Mouse (Mus musculus): ENCODE measurements around the gene Prpf6. TPM values are rescaled to one million over a fixed set of nuclear protein-coding genes. Genes with fewer than 3 reads are reported as not detected.

Gene Prpf6
- polyA plus RNA-seq, 1 experiment from 2014 or later = 72.9 TPM

- under 1% methylated on average over 83 of the region's 97 CpGs for WGBS
- Histone ChIP-seq H3K9me3 (no peaks in the 10 kb centered on the region), H3K9ac (peak within 1 kb of the TSS; percentile 89), H3K27me3 (replicated peaks) (no peaks in the 10 kb centered on the region), H3K4me2 (replicated peaks) (peak within 1 kb of the TSS; percentile 77), H3K36me3 (peaks cover 49% of the 10 kb centered on the region), H3K27ac (peak within 1 kb of the TSS; percentile 75), H3K4me3 (peak within 1 kb of the TSS; percentile 93), H3K4me1 (peaks cover 20% of the 10 kb centered on the region)
- peak; percentile 82 for ATAC-seq (ENCODE audit: low FRiP score, low read depth)
Measured at GRCm38 (mm10) chr2:181592231-181593041, 768 bp downstream of the Prpf6 start, which contains the start of gene Zfp512b. Gene Zfp512b (minus strand): TSS chr2:181592803.

- Histone ChIP-seq H3K9ac (peak overlapping the region; percentile 89), H3K4me2 (replicated peaks) (peak overlapping the region; percentile 77), H3K9me3 (no peaks in the 10 kb centered on the region), H3K4me1 (peaks cover 26% of the 10 kb centered on the region), H3K27me3 (replicated peaks) (no peaks in the 10 kb centered on the region), H3K36me3 (peaks cover 43% of the 10 kb centered on the region), H3K27ac (0 out of 2 replicates have a peak overlapping the region, but pooled peaks have one; percentile 46), H3K4me3 (peak overlapping the region; percentile 93)
- WGBS = 7% methylated on average over 6 of the region's 6 CpGs
- peak; percentile 17; the same call in 1 of the 2 replicates for ATAC-seq (ENCODE audit: low FRiP score, low read depth)
Measured at GRCm38 (mm10) chr2:181593042-181593421, 1.4 kb downstream of the Prpf6 start.

DNA sequence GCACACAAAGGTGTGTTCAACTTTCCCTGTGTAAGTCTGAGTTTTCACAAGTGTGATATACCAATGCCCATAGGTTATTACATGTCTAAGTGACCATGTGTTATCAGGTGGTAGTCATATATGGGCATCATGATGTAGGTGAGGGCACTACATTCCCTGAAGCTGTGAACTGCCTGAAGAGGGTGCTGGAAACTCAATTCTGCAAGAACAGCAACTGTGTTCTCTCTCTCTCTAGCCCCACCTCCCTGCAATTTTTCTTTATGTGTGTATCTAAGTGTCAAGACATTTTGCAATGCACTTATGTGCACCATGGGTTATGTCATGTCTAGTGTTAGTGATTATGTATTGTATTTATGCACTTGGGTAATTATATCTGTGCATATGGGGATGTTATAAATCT is 2.3 kb downstream of the Prpf6 start:
- H3K9me3 ChIP-seq = no peaks in the 10 kb centered on the region
- ATAC-seq (ENCODE audit: low FRiP score, low read depth) = no peak
- no peak overlapping the region for H3K9ac ChIP-seq
- peaks cover 30% of the 10 kb centered on the region for H3K4me1 ChIP-seq
- H3K27ac ChIP-seq = no peak overlapping the region
- no peaks in the 10 kb centered on the region for H3K27me3 ChIP-seq (replicated peaks)
- H3K4me3 ChIP-seq = no peak overlapping the region
- no peak overlapping the region for H3K4me2 ChIP-seq (replicated peaks)
- H3K36me3 ChIP-seq = peaks cover 34% of the 10 kb centered on the region

GRCm38 (mm10) chr2:181594946-181595696 is 3.5 kb downstream of the Prpf6 start:
- Histone ChIP-seq H3K4me3 (no peak overlapping the region), H3K27me3 (replicated peaks) (no peaks in the 10 kb centered on the region), H3K4me2 (replicated peaks) (no peak overlapping the region), H3K9me3 (no peaks in the 10 kb centered on the region), H3K9ac (no peak overlapping the region), H3K4me1 (peaks cover 30% of the 10 kb centered on the region), H3K36me3 (peaks cover 22% of the 10 kb centered on the region), H3K27ac (no peak overlapping the region)
- WGBS = 85% methylated on average over 4 of the region's 4 CpGs
- ATAC-seq (ENCODE audit: low FRiP score, low read depth) = no peak

DNA sequence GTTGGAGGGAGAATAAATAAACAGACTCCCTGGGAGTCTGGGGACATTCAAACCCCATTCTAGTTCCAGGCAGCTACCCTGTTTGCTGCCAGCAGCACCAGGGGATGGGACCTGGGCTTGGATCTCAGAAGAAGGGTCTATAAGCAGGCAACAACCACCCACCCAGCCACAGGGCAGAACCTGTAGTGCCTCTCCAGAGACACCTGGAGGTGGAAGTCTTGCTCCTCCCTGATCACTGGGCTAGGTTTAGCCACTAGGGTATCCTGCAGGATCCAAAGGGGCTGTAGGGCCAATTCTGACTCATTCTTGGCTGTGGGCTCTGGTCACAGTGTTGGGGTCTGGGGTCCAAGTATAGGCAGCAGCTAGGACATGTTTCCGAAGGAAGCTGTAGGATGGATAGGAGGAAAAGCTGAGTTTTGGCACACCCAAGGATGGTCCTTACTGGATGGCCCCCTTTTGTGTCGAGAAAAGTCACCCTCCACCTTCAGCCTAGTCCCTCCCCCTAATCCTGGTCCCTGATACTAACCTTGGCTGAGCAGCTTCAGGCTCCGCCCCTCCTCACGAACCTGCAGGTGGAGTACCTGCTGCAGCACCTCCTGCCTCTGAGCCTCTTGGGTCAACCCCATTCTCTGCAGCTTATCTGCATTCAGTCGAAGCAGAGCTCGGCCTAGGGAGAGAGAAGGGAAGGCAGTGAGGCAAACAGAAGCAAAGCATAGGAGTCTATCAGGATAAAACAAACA is 4.7 kb downstream of the Prpf6 start:
- H3K4me3 ChIP-seq = no peak overlapping the region
- H3K27me3 ChIP-seq (replicated peaks) = no peaks in the 10 kb centered on the region
- H3K36me3 ChIP-seq = peaks cover 18% of the 10 kb centered on the region; the same call in 1 of the 2 replicates
- H3K27ac ChIP-seq = no peak overlapping the region
- no peaks in the 10 kb centered on the region for H3K9me3 ChIP-seq
- H3K9ac ChIP-seq = peak overlapping the region; percentile 19; the same call in 1 of the 2 replicates
- ATAC-seq (ENCODE audit: low FRiP score, low read depth) = no peak
- peaks cover 29% of the 10 kb centered on the region for H3K4me1 ChIP-seq
- 62% methylated on average over 6 of the region's 6 CpGs for WGBS
- no peak overlapping the region for H3K4me2 ChIP-seq (replicated peaks)

DNA sequence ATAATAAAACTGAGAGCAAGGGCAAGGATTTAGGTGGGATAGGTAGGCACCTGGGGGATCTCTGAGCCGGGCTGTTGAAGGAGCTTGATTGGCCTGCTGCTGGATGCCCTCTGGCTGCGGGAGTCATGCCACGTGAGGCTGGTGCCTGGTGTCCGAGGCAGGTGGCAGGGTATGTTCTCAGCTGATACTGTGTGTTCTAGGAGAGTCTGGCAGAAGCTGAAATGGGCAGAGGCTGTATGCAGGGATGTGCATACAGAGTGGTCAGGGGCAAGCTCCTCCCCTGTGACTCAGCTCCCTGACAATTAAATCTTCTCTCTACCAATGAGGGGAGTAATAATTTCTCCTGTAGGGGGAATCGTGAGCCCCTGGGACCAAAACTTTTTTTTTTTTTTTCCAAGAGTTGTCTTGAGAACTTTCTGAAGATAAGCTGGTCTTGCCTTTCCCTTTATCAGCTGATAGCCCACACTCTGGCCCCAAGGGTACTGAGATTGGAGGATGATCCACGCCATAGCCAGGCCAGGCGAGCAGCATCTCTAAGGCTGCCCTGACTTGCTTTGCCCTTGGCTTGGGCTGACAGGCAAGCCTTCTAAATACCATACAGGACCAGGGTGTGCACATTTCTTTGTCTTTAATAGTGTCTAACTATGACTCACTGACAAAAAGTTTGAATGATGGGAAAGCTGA is 5.9 kb downstream of the Prpf6 start:
- Histone ChIP-seq H3K9me3 (no peaks in the 10 kb centered on the region), H3K4me1 (peaks cover 32% of the 10 kb centered on the region), H3K4me3 (peak overlapping the region; percentile 9; the same call in 1 of the 2 replicates), H3K36me3 (peaks cover 18% of the 10 kb centered on the region; the same call in 1 of the 2 replicates), H3K4me2 (replicated peaks) (peak overlapping the region; percentile 91), H3K27me3 (replicated peaks) (no peaks in the 10 kb centered on the region), H3K9ac (no peak overlapping the region), H3K27ac (no peak overlapping the region)
- ATAC-seq (ENCODE audit: low FRiP score, low read depth) = no peak
- 71% methylated on average over 7 of the region's 7 CpGs for WGBS

DNA sequence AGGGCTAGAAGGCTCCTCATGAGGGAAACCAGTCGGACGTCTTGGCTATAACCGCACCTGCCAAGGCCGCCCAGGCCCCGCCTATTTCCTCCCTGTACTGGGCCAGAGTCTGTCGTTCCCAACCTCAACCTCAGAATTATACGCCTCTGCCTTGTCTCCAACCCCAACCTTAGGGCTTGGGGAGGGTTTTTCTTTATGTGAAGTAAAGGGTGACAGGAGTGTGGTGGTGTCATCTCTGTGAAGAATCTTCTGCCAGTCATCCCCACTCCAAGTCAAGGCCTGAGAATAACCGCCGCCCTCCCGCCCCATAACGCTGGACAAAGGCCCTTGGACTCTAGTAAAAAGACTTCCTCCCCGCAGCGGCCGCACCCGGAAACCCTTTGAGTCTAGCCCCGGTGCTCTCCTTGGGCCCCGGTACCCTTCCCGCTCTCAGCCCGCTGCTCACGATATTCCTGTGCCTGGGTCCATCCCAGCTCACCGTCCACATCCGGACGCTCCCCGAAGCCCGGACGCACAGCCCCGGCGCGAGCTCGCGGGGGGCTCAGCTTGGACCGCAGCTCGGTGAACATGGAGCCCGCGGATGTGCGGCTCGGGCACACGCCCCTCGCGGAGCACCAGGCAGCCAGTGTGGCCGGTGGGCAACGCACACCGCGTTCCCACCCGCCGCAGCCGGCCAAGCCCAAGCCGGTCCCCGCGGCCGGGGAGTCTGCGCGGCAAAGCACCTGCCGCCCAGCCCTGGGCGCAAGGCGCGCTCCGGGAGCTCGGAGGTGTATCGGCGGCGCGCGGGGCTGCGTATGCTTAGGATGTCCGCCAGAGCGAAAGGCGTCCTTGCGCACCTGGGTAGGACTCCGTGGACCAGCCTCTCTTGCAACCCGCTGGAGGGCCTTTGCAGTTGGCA is 7.0 kb downstream of the Prpf6 start, which contains the start of gene Samd10:
Samd10 (minus strand) TSS at position 759 of the 898 bp plus-strand sequence.
- peak within 1 kb of the TSS; percentile 72 for H3K4me3 ChIP-seq
- peak within 1 kb of the TSS; percentile 91 for H3K4me2 ChIP-seq (replicated peaks)
- no peaks in the 10 kb centered on the region for H3K27me3 ChIP-seq (replicated peaks)
- WGBS = 2% methylated on average over 71 of the region's 71 CpGs
- peak within 1 kb of the TSS; percentile 91 for H3K9ac ChIP-seq
- peak within 1 kb of the TSS; percentile 75 for H3K27ac ChIP-seq
- peak; percentile 38; the same call in 1 of the 2 replicates for ATAC-seq (ENCODE audit: low FRiP score, low read depth)
- H3K36me3 ChIP-seq = peaks cover 18% of the 10 kb centered on the region; the same call in 1 of the 2 replicates
- peaks cover 28% of the 10 kb centered on the region for H3K4me1 ChIP-seq
- H3K9me3 ChIP-seq = no peaks in the 10 kb centered on the region

DNA sequence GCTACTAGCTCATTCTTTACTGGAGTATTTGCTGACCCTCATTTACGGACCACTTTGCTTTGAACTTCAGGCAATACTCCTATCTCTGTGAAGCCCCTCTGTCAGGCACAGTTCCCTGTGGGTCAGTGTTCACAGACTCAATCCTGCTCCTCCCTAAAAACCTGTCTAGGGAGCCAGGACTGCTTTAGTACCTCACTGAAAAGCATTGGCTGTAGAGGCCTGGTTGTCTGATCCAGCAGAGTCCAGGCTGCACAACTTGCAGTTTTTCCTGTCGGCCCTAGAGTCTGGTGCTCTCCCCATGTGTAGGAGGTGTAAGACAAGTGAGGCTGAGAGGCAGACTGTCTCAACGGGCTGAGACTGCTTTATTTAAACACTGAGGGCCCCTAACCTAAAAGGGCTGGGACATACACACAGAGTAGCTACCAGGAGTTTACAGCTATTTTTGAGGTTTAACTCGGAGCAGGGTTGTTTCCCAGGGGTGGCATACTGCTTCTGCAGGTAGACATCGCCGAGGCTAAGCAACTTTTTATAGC is 8.6 kb downstream of the Prpf6 start:
- Histone ChIP-seq H3K36me3 (peaks cover 16% of the 10 kb centered on the region; the same call in 1 of the 2 replicates), H3K4me2 (replicated peaks) (peak overlapping the region; percentile 87), H3K9me3 (no peaks in the 10 kb centered on the region), H3K4me1 (peaks cover 28% of the 10 kb centered on the region), H3K4me3 (peak overlapping the region; percentile 86), H3K27me3 (replicated peaks) (no peaks in the 10 kb centered on the region), H3K9ac (no peak overlapping the region), H3K27ac (no peak overlapping the region)
- no peak for ATAC-seq (ENCODE audit: low FRiP score, low read depth)
- 72% methylated on average over 6 of the region's 6 CpGs for WGBS

GRCm38 (mm10) chr2:181600828-181601750 is 9.4 kb downstream of the Prpf6 start:
- H3K4me2 ChIP-seq (replicated peaks) = peak overlapping the region; percentile 87
- WGBS = 2% methylated on average over 57 of the region's 57 CpGs
- H3K9me3 ChIP-seq = no peaks in the 10 kb centered on the region
- peak overlapping the region; percentile 86 for H3K4me3 ChIP-seq
- peaks cover 28% of the 10 kb centered on the region for H3K4me1 ChIP-seq
- H3K9ac ChIP-seq = peak overlapping the region; percentile 80
- ATAC-seq (ENCODE audit: low FRiP score, low read depth) = peak; percentile 90
- no peaks in the 10 kb centered on the region for H3K27me3 ChIP-seq (replicated peaks)
- no peak overlapping the region; the same call in 1 of the 2 replicates for H3K27ac ChIP-seq
- peaks cover 9% of the 10 kb centered on the region; the same call in 1 of the 2 replicates for H3K36me3 ChIP-seq

DNA sequence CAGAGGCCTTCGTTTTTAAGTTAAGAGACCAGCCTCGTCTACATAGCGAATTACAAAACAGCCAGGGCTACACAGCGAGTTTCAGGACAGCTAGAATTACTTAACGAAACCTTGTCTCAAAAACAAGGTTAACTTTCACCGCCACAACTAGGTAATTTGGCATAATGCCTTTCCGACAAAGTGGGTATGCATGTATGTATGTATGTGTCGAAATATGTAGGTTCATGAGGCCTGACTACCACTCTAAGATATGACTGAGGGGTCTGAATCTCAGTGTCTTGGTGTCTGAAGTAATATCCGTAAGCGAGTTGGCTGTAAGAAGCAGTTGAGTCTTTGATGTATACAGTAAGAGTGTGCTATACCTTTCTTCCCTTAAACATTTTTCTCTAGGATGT is 10.1 kb downstream of the Prpf6 start:
- no peak for ATAC-seq (ENCODE audit: low FRiP score, low read depth)
- 29% methylated on average over 10 of the region's 10 CpGs for WGBS

More for the DNA sequence above, 10.1 kb downstream of the Prpf6 start:
- H3K4me3 ChIP-seq = peak overlapping the region; percentile 86
- H3K27ac ChIP-seq = no peak overlapping the region
- peak overlapping the region; percentile 87 for H3K4me2 ChIP-seq (replicated peaks)
- H3K4me1 ChIP-seq = peaks cover 28% of the 10 kb centered on the region
- no peaks in the 10 kb centered on the region for H3K27me3 ChIP-seq (replicated peaks)
- H3K9me3 ChIP-seq = no peaks in the 10 kb centered on the region
- 0 out of 2 replicates have a peak, but pooled peaks cover 3% of the 10 kb centered on the region for H3K36me3 ChIP-seq
- peak overlapping the region; percentile 80 for H3K9ac ChIP-seq

All from neural tube, embryonic 12.5 days (tissue).